Mouse (Mus musculus): ENCODE results near the gene Eva1c. TPM values are rescaled to one million over a fixed set of nuclear protein-coding genes. Genes with fewer than 3 reads are reported as not detected.

The Eva1c gene
- polyA plus RNA-seq, 1 experiment from 2014 or later: 2.6 TPM

GRCm38 (mm10) chr16:90903300-90903699, 76.8 kb downstream of the Eva1c start:
- no peak for ATAC-seq (ENCODE audit: low FRiP score, low read depth)
- Histone ChIP-seq H3K4me1 (no peaks in the 10 kb centered on the region), H3K4me2 (replicated peaks) (no peak overlapping the region), H3K4me3 (no peak overlapping the region), H3K36me3 (no peaks in the 10 kb centered on the region), H3K27ac (no peak overlapping the region), H3K27me3 (no peaks in the 10 kb centered on the region), H3K9me3 (no peaks in the 10 kb centered on the region), H3K9ac (no peak overlapping the region)
- 43% methylated on average over 5 of the region's 5 CpGs for WGBS

- ATAC-seq (ENCODE audit: low FRiP score, low read depth): no peak
- WGBS: 65% methylated on average over 7 of the region's 7 CpGs
Observed at GRCm38 (mm10) chr16:90907250-90907649, 80.7 kb downstream of the Eva1c start.

GRCm38 (mm10) chr16:90910855-90911533, 84.5 kb downstream of the Eva1c start:
- H3K36me3 ChIP-seq: no peaks in the 10 kb centered on the region
- no peaks in the 10 kb centered on the region for H3K9me3 ChIP-seq
- H3K4me2 ChIP-seq (replicated peaks): no peak overlapping the region
- no peaks in the 10 kb centered on the region for H3K27me3 ChIP-seq
- no peak overlapping the region for H3K9ac ChIP-seq
- no peak for ATAC-seq (ENCODE audit: low FRiP score, low read depth)
- H3K27ac ChIP-seq: no peak overlapping the region
- no peak overlapping the region for H3K4me3 ChIP-seq
- H3K4me1 ChIP-seq: no peaks in the 10 kb centered on the region
- 83% methylated on average over 17 of the region's 17 CpGs for WGBS

More at GRCm38 (mm10) chr16:90907250-90907649, 80.7 kb downstream of the Eva1c start:
- H3K4me3 ChIP-seq: no peak overlapping the region
- no peak overlapping the region for H3K27ac ChIP-seq
- H3K4me2 ChIP-seq (replicated peaks): no peak overlapping the region
- no peaks in the 10 kb centered on the region for H3K9me3 ChIP-seq
- no peaks in the 10 kb centered on the region for H3K36me3 ChIP-seq
- no peaks in the 10 kb centered on the region for H3K4me1 ChIP-seq
- no peaks in the 10 kb centered on the region for H3K27me3 ChIP-seq
- no peak overlapping the region for H3K9ac ChIP-seq

DNA sequence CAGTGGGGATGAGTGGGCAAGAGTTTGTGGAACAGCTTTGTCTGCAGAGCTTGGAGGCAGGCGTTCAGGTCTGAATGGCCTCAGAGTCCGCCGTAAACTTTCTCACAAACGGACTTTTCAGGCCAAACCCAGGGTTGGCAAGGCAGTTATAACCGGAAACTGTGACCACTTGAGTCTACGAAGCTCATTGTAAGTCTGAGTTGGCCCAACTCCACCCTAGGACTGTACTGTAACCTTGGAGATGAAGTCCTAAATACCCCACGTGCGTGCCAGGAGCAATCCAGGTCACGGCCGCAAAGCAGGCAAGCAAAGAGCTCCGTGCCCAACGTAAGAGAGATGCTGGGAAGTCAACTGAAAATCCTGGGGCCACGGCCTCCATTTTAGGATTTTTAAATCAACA, 85.2 kb downstream of the Eva1c start:
- Histone ChIP-seq H3K4me2 (replicated peaks) (no peak overlapping the region), H3K36me3 (no peaks in the 10 kb centered on the region), H3K27me3 (no peaks in the 10 kb centered on the region), H3K9me3 (no peaks in the 10 kb centered on the region), H3K4me3 (no peak overlapping the region), H3K9ac (no peak overlapping the region), H3K27ac (no peak overlapping the region), H3K4me1 (no peaks in the 10 kb centered on the region)
- ATAC-seq (ENCODE audit: low FRiP score, low read depth): no peak
- WGBS: 88% methylated on average over 13 of the region's 13 CpGs

DNA sequence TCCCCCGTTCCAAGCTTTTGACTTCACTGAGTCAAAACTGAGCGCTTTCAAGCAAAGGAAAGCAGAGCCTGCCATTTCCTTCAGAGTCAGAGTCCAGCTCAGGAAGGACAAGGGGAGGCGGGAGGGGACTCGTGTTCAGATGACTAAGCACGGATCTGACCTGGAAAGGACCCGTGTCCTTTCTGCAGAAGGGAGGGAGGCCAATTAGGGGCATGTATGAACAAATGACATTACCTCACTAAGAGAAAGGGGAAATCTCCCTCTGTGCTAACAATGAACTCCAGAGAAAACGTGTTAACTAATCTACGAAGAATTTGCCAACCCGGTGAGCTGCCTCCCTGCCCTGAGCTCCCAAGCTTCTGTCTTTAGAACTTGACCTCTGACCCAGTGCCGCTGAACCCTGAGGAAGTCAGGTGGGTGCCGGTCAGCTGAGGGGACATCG, 89.5 kb downstream of the Eva1c start:
- Histone ChIP-seq H3K9me3 (no peaks in the 10 kb centered on the region), H3K27ac (no peak overlapping the region), H3K4me3 (no peak overlapping the region), H3K9ac (no peak overlapping the region), H3K4me2 (replicated peaks) (no peak overlapping the region), H3K36me3 (no peaks in the 10 kb centered on the region), H3K4me1 (peaks cover under 1% of the 10 kb centered on the region; the same call in 1 of the 2 replicates), H3K27me3 (no peaks in the 10 kb centered on the region)
- no peak for ATAC-seq (ENCODE audit: low FRiP score, low read depth)
- 48% methylated on average over 12 of the region's 12 CpGs for WGBS

DNA sequence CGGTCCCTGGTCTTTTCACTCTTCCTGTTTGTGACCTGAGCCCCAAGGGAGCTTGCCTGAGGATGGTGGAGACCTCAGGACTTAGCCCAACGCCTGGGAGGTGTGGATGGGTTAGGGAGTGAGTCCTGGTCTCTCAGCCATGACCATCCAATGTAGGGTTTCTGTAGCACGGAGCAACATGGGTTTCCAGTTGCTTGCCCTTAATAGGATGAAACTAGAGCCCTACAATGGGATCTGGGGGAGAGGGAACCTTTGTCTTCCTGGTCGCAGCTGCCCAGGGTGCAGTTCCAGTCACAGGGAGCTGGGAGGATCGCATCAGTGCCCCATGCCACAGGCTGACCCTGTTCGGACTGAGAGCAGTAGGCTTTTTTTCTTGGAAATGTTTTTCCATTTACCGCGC, 90.6 kb downstream of the Eva1c start:
- Histone ChIP-seq H3K9ac (no peak overlapping the region), H3K4me3 (no peak overlapping the region), H3K9me3 (no peaks in the 10 kb centered on the region), H3K27me3 (no peaks in the 10 kb centered on the region), H3K36me3 (no peaks in the 10 kb centered on the region), H3K27ac (no peak overlapping the region), H3K4me1 (peaks cover 6% of the 10 kb centered on the region; the same call in 1 of the 2 replicates), H3K4me2 (replicated peaks) (no peak overlapping the region)
- WGBS: 74% methylated on average over 8 of the region's 8 CpGs
- no peak for ATAC-seq (ENCODE audit: low FRiP score, low read depth)

- no peak overlapping the region for H3K4me3 ChIP-seq
- H3K27me3 ChIP-seq: no peaks in the 10 kb centered on the region
- peaks cover 6% of the 10 kb centered on the region; the same call in 1 of the 2 replicates for H3K4me1 ChIP-seq
- no peak overlapping the region for H3K4me2 ChIP-seq (replicated peaks)
- no peaks in the 10 kb centered on the region for H3K9me3 ChIP-seq
- peaks cover 5% of the 10 kb centered on the region; the same call in 1 of the 2 replicates for H3K36me3 ChIP-seq
- H3K9ac ChIP-seq: no peak overlapping the region
- ATAC-seq (ENCODE audit: low FRiP score, low read depth): no peak
- 43% methylated on average over 10 of the region's 10 CpGs for WGBS
- H3K27ac ChIP-seq: no peak overlapping the region
Observed at GRCm38 (mm10) chr16:90921471-90922159, 95.1 kb downstream of the Eva1c start.

- Histone ChIP-seq H3K4me1 (peaks cover 6% of the 10 kb centered on the region; the same call in 1 of the 2 replicates), H3K27ac (no peak overlapping the region), H3K4me2 (replicated peaks) (no peak overlapping the region), H3K9ac (no peak overlapping the region), H3K9me3 (no peaks in the 10 kb centered on the region), H3K27me3 (no peaks in the 10 kb centered on the region), H3K4me3 (no peak overlapping the region), H3K36me3 (peaks cover 28% of the 10 kb centered on the region)
- WGBS: 87% methylated on average over 13 of the region's 13 CpGs
- no peak for ATAC-seq (ENCODE audit: low FRiP score, low read depth)
Observed at GRCm38 (mm10) chr16:90924606-90925370, 98.3 kb downstream of the Eva1c start.

GRCm38 (mm10) chr16:90925461-90925860, 98.9 kb downstream of the Eva1c start:
- peaks cover 6% of the 10 kb centered on the region; the same call in 1 of the 2 replicates for H3K4me1 ChIP-seq
- no peak overlapping the region for H3K9ac ChIP-seq
- H3K9me3 ChIP-seq: no peaks in the 10 kb centered on the region
- H3K4me3 ChIP-seq: no peak overlapping the region
- no peak for ATAC-seq (ENCODE audit: low FRiP score, low read depth)
- H3K36me3 ChIP-seq: peaks cover 28% of the 10 kb centered on the region
- no peak overlapping the region for H3K27ac ChIP-seq
- H3K27me3 ChIP-seq: no peaks in the 10 kb centered on the region
- H3K4me2 ChIP-seq (replicated peaks): no peak overlapping the region
- WGBS: 35% methylated on average over 5 of the region's 5 CpGs

- H3K27me3 ChIP-seq: no peaks in the 10 kb centered on the region
- 90% methylated on average over 4 of the region's 4 CpGs for WGBS
- H3K4me3 ChIP-seq: no peak overlapping the region
- ATAC-seq (ENCODE audit: low FRiP score, low read depth): no peak
- H3K4me1 ChIP-seq: no peaks in the 10 kb centered on the region
- no peak overlapping the region for H3K4me2 ChIP-seq (replicated peaks)
- no peak overlapping the region for H3K27ac ChIP-seq
- peaks cover 28% of the 10 kb centered on the region for H3K36me3 ChIP-seq
- no peaks in the 10 kb centered on the region for H3K9me3 ChIP-seq
- no peak overlapping the region for H3K9ac ChIP-seq
Observed at GRCm38 (mm10) chr16:90927446-90927845, 100.9 kb downstream of the Eva1c start.

GRCm38 (mm10) chr16:90933534-90934176, 107.1 kb downstream of the Eva1c start:
- peak overlapping the region; percentile 76 for H3K27ac ChIP-seq
- 26% methylated on average over 13 of the region's 13 CpGs for WGBS

More at GRCm38 (mm10) chr16:90933534-90934176, 107.1 kb downstream of the Eva1c start:
- peak overlapping the region; percentile 80 for H3K4me2 ChIP-seq (replicated peaks)
- peak overlapping the region; percentile 81 for H3K9ac ChIP-seq
- no peak for ATAC-seq (ENCODE audit: low FRiP score, low read depth)
- peak overlapping the region; percentile 81 for H3K4me3 ChIP-seq
- H3K27me3 ChIP-seq: no peaks in the 10 kb centered on the region
- H3K9me3 ChIP-seq: no peaks in the 10 kb centered on the region
- 0 out of 2 replicates have a peak, but pooled peaks cover 2% of the 10 kb centered on the region for H3K4me1 ChIP-seq
- H3K36me3 ChIP-seq: peaks cover 15% of the 10 kb centered on the region
